10 mouse cellular contexts compared by ENCODE assay signal in the genomic region with DNA sequence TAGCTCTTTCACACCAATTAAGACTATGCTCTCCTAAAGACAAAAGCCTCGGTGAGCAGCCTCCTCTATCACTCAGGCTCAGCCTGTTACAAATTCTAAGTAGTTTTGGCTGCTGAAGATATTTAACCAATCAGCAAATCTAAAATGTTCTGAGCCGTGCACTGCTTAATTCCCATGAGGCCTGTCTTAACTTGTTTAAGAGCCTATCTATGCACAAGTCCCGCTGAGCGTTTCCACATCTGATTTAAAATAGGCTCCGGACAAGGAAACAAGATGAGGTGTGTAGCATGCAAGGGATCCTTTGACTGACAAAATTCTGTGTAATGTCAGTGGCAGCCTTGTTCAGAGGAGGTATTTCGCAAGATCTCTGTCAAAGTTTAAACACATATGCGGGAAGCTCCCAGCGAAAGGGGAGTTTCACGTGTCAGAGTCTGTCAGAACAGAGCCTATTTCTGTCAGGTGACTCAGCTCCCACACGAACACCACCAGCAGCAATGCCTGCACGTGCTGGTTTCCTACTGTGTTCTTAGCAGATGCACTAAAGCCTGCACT.
DNase-seq lines count a peak whose midpoint lies in the region; ATAC-seq and TF ChIP-seq lines count a peak whose summit lies in the region.
"Had no signal": no experiment of that assay in that cellular context is flagged by ENCODE, and none has a peak within 500 bp of the region (broad histone marks: within the 10 kb centered on the region; RNA-seq: fewer than 3 reads in every experiment).

No protein-coding gene starts in this region.

- no peaks in the 10 kb centered on the region for H3K27me3 ChIP-seq in hindbrain, embryonic 13.5 days
- no peaks in the 10 kb centered on the region for H3K27me3 ChIP-seq in hindbrain, embryonic 10.5 days (ENCODE audit: insufficient read depth, poor library complexity, severe bottlenecking)
- no peaks in the 10 kb centered on the region for H3K27me3 ChIP-seq in hindbrain, embryonic 16.5 days (replicated peaks; ENCODE audit: control insufficient read depth, insufficient read depth, low read length)
- H3K27me3 ChIP-seq in liver, postnatal 0 days (ENCODE audit: insufficient read depth, low read length) = no peaks in the 10 kb centered on the region
- H3K27me3 ChIP-seq: limb, embryonic 12.5 days had no signal

- H3K36me3 ChIP-seq in hindbrain, embryonic 13.5 days = no peaks in the 10 kb centered on the region
- H3K36me3 ChIP-seq in hindbrain, embryonic 10.5 days = no peaks in the 10 kb centered on the region
- no peaks in the 10 kb centered on the region for H3K36me3 ChIP-seq in hindbrain, embryonic 16.5 days (ENCODE audit: control insufficient read depth, insufficient read depth, low read length)
- no peaks in the 10 kb centered on the region for H3K36me3 ChIP-seq in liver, postnatal 0 days (replicated peaks; ENCODE audit: insufficient read depth, low read length)
- H3K36me3 ChIP-seq: limb, embryonic 12.5 days had no signal

- H3K4me1 ChIP-seq in hindbrain, embryonic 13.5 days (replicated peaks) = peaks cover 12% of the 10 kb centered on the region; the same call in 1 of the 2 replicates
- 0 out of 2 replicates have a peak, but pooled peaks cover 6% of the 10 kb centered on the region for H3K4me1 ChIP-seq in hindbrain, embryonic 10.5 days (replicated peaks)
- H3K4me1 ChIP-seq in hindbrain, embryonic 16.5 days (ENCODE audit: control insufficient read depth, insufficient read depth, low read depth, low read length) = no peaks in the 10 kb centered on the region
- H3K4me1 ChIP-seq in liver, postnatal 0 days (ENCODE audit: insufficient read depth) = no peaks in the 10 kb centered on the region; the same call in 1 of the 2 replicates

- TF ChIP-seq EP300 in liver, postnatal 0 days (IDR thresholded peaks at IDR 0.05; ENCODE audit: low read depth) = no peak

- WGBS in hindbrain, embryonic 13.5 days = 61% methylated on average over 11 of the region's 11 CpGs
- 70% methylated on average over 11 of the region's 11 CpGs for WGBS in hindbrain, embryonic 10.5 days
- 49% methylated on average over 11 of the region's 11 CpGs for WGBS in hindbrain, embryonic 16.5 days
- 38% methylated on average over 11 of the region's 11 CpGs for WGBS in liver, postnatal 0 days (ENCODE audit: insufficient replicate concordance)

- H3K27ac ChIP-seq in hindbrain, embryonic 13.5 days = peak overlapping the region; percentile 18; the same call in 1 of the 2 replicates
- no peak overlapping the region for H3K27ac ChIP-seq in hindbrain, embryonic 10.5 days
- H3K27ac ChIP-seq in hindbrain, embryonic 16.5 days (ENCODE audit: low read depth, low read length) = no peak overlapping the region
- H3K27ac ChIP-seq in liver, postnatal 0 days (ENCODE audit: low read depth) = no peak overlapping the region
- H3K27ac ChIP-seq: limb, embryonic 12.5 days had no signal

- no peak for DNase-seq in hindbrain, embryonic 10.5 days (ENCODE audit: low spot score)
- peak; percentile 78 for DNase-seq in brain, adult 2 months (ENCODE audit: low read depth, low spot score)
- peak; percentile 28 for DNase-seq in liver, postnatal 0 days
- DNase-seq in layer of hippocampus, adult 11-12 months (ENCODE audit: low spot score) = no peak
- no peak for DNase-seq in retina, postnatal 1 day
- DNase-seq in spleen, adult 12 weeks (ENCODE audit: low spot score) = no peak
- DNase-seq: cerebellum, adult 2 months had no signal

- H3K4me2 ChIP-seq in hindbrain, embryonic 13.5 days = no peak overlapping the region
- no peak overlapping the region for H3K4me2 ChIP-seq in hindbrain, embryonic 16.5 days (ENCODE audit: low read length)
- H3K4me2 ChIP-seq in liver, postnatal 0 days (ENCODE audit: low read depth, low read length) = no peak overlapping the region
- H3K4me2 ChIP-seq: limb, embryonic 12.5 days had no signal

- no peaks in the 10 kb centered on the region for H3K9me3 ChIP-seq in hindbrain, embryonic 13.5 days
- H3K9me3 ChIP-seq in hindbrain, embryonic 10.5 days = no peaks in the 10 kb centered on the region
- no peaks in the 10 kb centered on the region for H3K9me3 ChIP-seq in hindbrain, embryonic 16.5 days (ENCODE audit: control insufficient read depth, low read length)
- no peaks in the 10 kb centered on the region for H3K9me3 ChIP-seq in liver, postnatal 0 days (ENCODE audit: low read length)
- H3K9me3 ChIP-seq: limb, embryonic 12.5 days had no signal

- H3K9ac ChIP-seq in hindbrain, embryonic 13.5 days = no peak overlapping the region
- no peak overlapping the region for H3K9ac ChIP-seq in hindbrain, embryonic 16.5 days (ENCODE audit: low read depth, low read length)
- no peak overlapping the region for H3K9ac ChIP-seq in liver, postnatal 0 days (replicated peaks)
- H3K9ac ChIP-seq: limb, embryonic 12.5 days had no signal

- TF ChIP-seq CTCF in liver, postnatal 0 days (IDR thresholded peaks at IDR 0.05; ENCODE audit: low read depth) = no peak

- 0 out of 2 replicates have a peak, but pooled peaks have one; percentile 28 for ATAC-seq in hindbrain, embryonic 13.5 days (ENCODE audit: low FRiP score)
- ATAC-seq in hindbrain, embryonic 16.5 days = peak; percentile 79
- ATAC-seq in liver, postnatal 0 days = peak; percentile 94

- H3K4me3 ChIP-seq in hindbrain, embryonic 13.5 days = no peak overlapping the region
- no peak overlapping the region for H3K4me3 ChIP-seq in hindbrain, embryonic 10.5 days
- H3K4me3 ChIP-seq in hindbrain, embryonic 16.5 days (ENCODE audit: low read length) = no peak overlapping the region
- no peak overlapping the region for H3K4me3 ChIP-seq in liver, postnatal 0 days (ENCODE audit: low read depth, low read length)
- H3K4me3 ChIP-seq: limb, embryonic 12.5 days had no signal

Comparison
In these comparisons a context has a peak if more than half of its experiments do, and no peak if none do; other contexts are left out.
1. ATAC-seq: peak in every context shown above with its lines; median percentile 94 in liver, postnatal 0 days; 79 in hindbrain, embryonic 16.5 days; 28 in hindbrain, embryonic 13.5 days.
2. DNase-seq: peak in brain, adult 2 months (single experiment) and liver, postnatal 0 days (single experiment); none in hindbrain, embryonic 10.5 days (single experiment), layer of hippocampus, adult 11-12 months (single experiment), retina, postnatal 1 day (single experiment) and spleen, adult 12 weeks (single experiment).